Mouse (Mus musculus): Measurements from ENCODE around the gene Gipc3. TPM values are rescaled to one million over a fixed set of nuclear protein-coding genes. Genes with fewer than 3 reads are reported as not detected.

Gene Gipc3
- polyA plus RNA-seq, 1 experiment: 1.3 TPM

- Histone ChIP-seq H3K4me3 (ENCODE audit: extremely low read depth, insufficient read depth, insufficient read length) (no peak overlapping the region), H3K36me3 (ENCODE audit: control insufficient read depth, insufficient read depth, low read length) (no peaks in the 10 kb centered on the region), H3K27ac (ENCODE audit: insufficient read depth, low read length) (no peak overlapping the region), H3K4me1 (ENCODE audit: control insufficient read depth, insufficient read depth, insufficient read length) (peaks cover 17% of the 10 kb centered on the region; the same call in 1 of the 2 replicates), H3K27me3 (ENCODE audit: control insufficient read depth, insufficient read depth, low read length) (no peaks in the 10 kb centered on the region)
- WGBS: 80% methylated on average over 6 of the region's 6 CpGs
- DNase-seq (ENCODE audit: low read depth in 1 of 2, low spot score in 2 of 2): no peak
- TF ChIP-seq POLR2A (IDR thresholded peaks at IDR 0.05; ENCODE audit: low read depth, low read length): no peak
- TF ChIP-seq CTCF (IDR thresholded peaks at IDR 0.05; ENCODE audit: extremely low read depth, insufficient read depth, insufficient read length, insufficient replicate concordance): no peak
These were observed 36.8 kb upstream of the Gipc3 start for GRCm38 (mm10) chr10:81379809-81380378.

GRCm38 (mm10) chr10:81379183-81379553 is 36.1 kb upstream of the Gipc3 start:
- H3K27me3 ChIP-seq (ENCODE audit: control insufficient read depth, insufficient read depth, low read length): no peaks in the 10 kb centered on the region
- no peaks in the 10 kb centered on the region for H3K36me3 ChIP-seq (ENCODE audit: control insufficient read depth, insufficient read depth, low read length)
- peak overlapping the region; percentile 74 for H3K27ac ChIP-seq (ENCODE audit: insufficient read depth, low read length)
- peaks cover 16% of the 10 kb centered on the region; the same call in 1 of the 2 replicates for H3K4me1 ChIP-seq (ENCODE audit: control insufficient read depth, insufficient read depth, insufficient read length)
- H3K4me3 ChIP-seq (ENCODE audit: extremely low read depth, insufficient read depth, insufficient read length): peak overlapping the region; percentile 71
- DNase-seq (ENCODE audit: low read depth in 1 of 2, low spot score in 2 of 2): no peak
- TF ChIP-seq POLR2A (IDR thresholded peaks at IDR 0.05; ENCODE audit: low read depth, low read length) (no peak), CTCF (IDR thresholded peaks at IDR 0.05; ENCODE audit: extremely low read depth, insufficient read depth, insufficient read length, insufficient replicate concordance) (no peak)
- 57% methylated on average over 3 of the region's 3 CpGs for WGBS

GRCm38 (mm10) chr10:81378553-81379182 is 35.6 kb upstream of the Gipc3 start:
- no peak for TF ChIP-seq CTCF (IDR thresholded peaks at IDR 0.05; ENCODE audit: extremely low read depth, insufficient read depth, insufficient read length, insufficient replicate concordance)
- TF ChIP-seq POLR2A (IDR thresholded peaks at IDR 0.05; ENCODE audit: low read depth, low read length): peak; percentile 35
- peaks cover 16% of the 10 kb centered on the region; the same call in 1 of the 2 replicates for H3K4me1 ChIP-seq (ENCODE audit: control insufficient read depth, insufficient read depth, insufficient read length)
- no peaks in the 10 kb centered on the region for H3K27me3 ChIP-seq (ENCODE audit: control insufficient read depth, insufficient read depth, low read length)
- DNase-seq (ENCODE audit: low read depth in 1 of 2, low spot score in 2 of 2): peak; percentile 99 to 100
- H3K4me3 ChIP-seq (ENCODE audit: extremely low read depth, insufficient read depth, insufficient read length): peak overlapping the region; percentile 85
- under 1% methylated on average over 46 of the region's 46 CpGs for WGBS
- peak overlapping the region; percentile 74 for H3K27ac ChIP-seq (ENCODE audit: insufficient read depth, low read length)
- no peaks in the 10 kb centered on the region for H3K36me3 ChIP-seq (ENCODE audit: control insufficient read depth, insufficient read depth, low read length)

- H3K4me3 ChIP-seq (ENCODE audit: extremely low read depth, insufficient read depth, insufficient read length): peak within 1 kb of the TSS; percentile 85
- H3K4me1 ChIP-seq (ENCODE audit: control insufficient read depth, insufficient read depth, insufficient read length): peaks cover 16% of the 10 kb centered on the region; the same call in 1 of the 2 replicates
- 2% methylated on average over 54 of the region's 59 CpGs for WGBS
- no peak for DNase-seq (ENCODE audit: low read depth in 1 of 2, low spot score in 2 of 2)
- no peaks in the 10 kb centered on the region for H3K36me3 ChIP-seq (ENCODE audit: control insufficient read depth, insufficient read depth, low read length)
- TF ChIP-seq CTCF (IDR thresholded peaks at IDR 0.05; ENCODE audit: extremely low read depth, insufficient read depth, insufficient read length, insufficient replicate concordance) (no peak), POLR2A (IDR thresholded peaks at IDR 0.05; ENCODE audit: low read depth, low read length) (peak; percentile 39)
- peak within 1 kb of the TSS; percentile 83 for H3K27ac ChIP-seq (ENCODE audit: insufficient read depth, low read length)
- H3K27me3 ChIP-seq (ENCODE audit: control insufficient read depth, insufficient read depth, low read length): no peaks in the 10 kb centered on the region
These were observed 34.9 kb upstream of the Gipc3 start, which contains the start of gene Fzr1 for GRCm38 (mm10) chr10:81377793-81378552. Gene Fzr1, minus strand, starts transcription at chr10:81378516.

GRCm38 (mm10) chr10:81377362-81377664 is 34.2 kb upstream of the Gipc3 start:
- Histone ChIP-seq H3K4me1 (ENCODE audit: control insufficient read depth, insufficient read depth, insufficient read length) (peaks cover 16% of the 10 kb centered on the region; the same call in 1 of the 2 replicates), H3K27ac (ENCODE audit: insufficient read depth, low read length) (no peak overlapping the region), H3K36me3 (ENCODE audit: control insufficient read depth, insufficient read depth, low read length) (no peaks in the 10 kb centered on the region), H3K27me3 (ENCODE audit: control insufficient read depth, insufficient read depth, low read length) (no peaks in the 10 kb centered on the region), H3K4me3 (ENCODE audit: extremely low read depth, insufficient read depth, insufficient read length) (peak overlapping the region; percentile 85)
- WGBS: 15% methylated on average over 2 of the region's 2 CpGs
- DNase-seq (ENCODE audit: low read depth in 1 of 2, low spot score in 2 of 2): no peak
- no peak for TF ChIP-seq POLR2A (IDR thresholded peaks at IDR 0.05; ENCODE audit: low read depth, low read length)
- TF ChIP-seq CTCF (IDR thresholded peaks at IDR 0.05; ENCODE audit: extremely low read depth, insufficient read depth, insufficient read length, insufficient replicate concordance): no peak

- 54% methylated on average over 6 of the region's 6 CpGs for WGBS
- no peaks in the 10 kb centered on the region for H3K27me3 ChIP-seq (ENCODE audit: control insufficient read depth, insufficient read depth, low read length)
- no peaks in the 10 kb centered on the region for H3K36me3 ChIP-seq (ENCODE audit: control insufficient read depth, insufficient read depth, low read length)
- no peak for TF ChIP-seq CTCF (IDR thresholded peaks at IDR 0.05; ENCODE audit: extremely low read depth, insufficient read depth, insufficient read length, insufficient replicate concordance)
- H3K4me3 ChIP-seq (ENCODE audit: extremely low read depth, insufficient read depth, insufficient read length): peak overlapping the region; percentile 85; the same call in 1 of the 2 replicates
- H3K4me1 ChIP-seq (ENCODE audit: control insufficient read depth, insufficient read depth, insufficient read length): peaks cover 16% of the 10 kb centered on the region; the same call in 1 of the 2 replicates
- H3K27ac ChIP-seq (ENCODE audit: insufficient read depth, low read length): peak overlapping the region; percentile 0; the same call in 1 of the 2 replicates
- no peak for DNase-seq (ENCODE audit: low read depth in 1 of 2, low spot score in 2 of 2)
These were observed 33.7 kb upstream of the Gipc3 start for GRCm38 (mm10) chr10:81376561-81377361.
